Mouse (Mus musculus) heart, postnatal 0 days (tissue): ENCODE results near the gene Otx2. TPM values are rescaled to one million over a fixed set of nuclear protein-coding genes. Genes with fewer than 3 reads are reported as not detected.
"Not testable (repeated sequence)": the region's sequence is repeated elsewhere in the genome, so short reads cannot be mapped to it uniquely, and the experiment has no call there.

Experiments used
- ATAC-seq: fragments of 200-750 bp; cut with Nextera tagmentation; 2 replicates; pipeline ENCODE4 v1.8.0; 2017; ENCODE audit warnings: low read depth, moderate number of reproducible peaks, moderate library complexity; ENCODE audit not compliant: insufficient read depth
- DNase-seq: peaks from one replicate; pipeline ENCODE4 v3.0.0-alpha.2; 2016; ENCODE audit warnings: low spot score
- H3K27ac ChIP-seq: fragments of 300-500 bp; sonication (generic); 2 replicates; pipeline ENCODE4 v1.5.1; 2014; ENCODE audit warnings: low read depth, mild to moderate bottlenecking
- H3K27me3 ChIP-seq: fragments of 300-500 bp; sonication (generic); 2 replicates; pipeline ENCODE4 v1.6.1; 2014; ENCODE audit warnings: low read length, mixed read lengths; ENCODE audit not compliant: control insufficient read depth, insufficient read depth
- H3K36me3 ChIP-seq: fragments of 300-500 bp; sonication (generic); replicated peaks from 2 replicates; pipeline ENCODE4 v1.6.1; 2014; ENCODE audit warnings: low read length, mixed read lengths; ENCODE audit not compliant: control insufficient read depth, insufficient read depth
- H3K4me1 ChIP-seq: fragments of 300-500 bp; sonication (generic); 2 replicates; pipeline ENCODE4 v1.6.1; 2014; ENCODE audit warnings: antibody characterized with exemption; ENCODE audit not compliant: control insufficient read depth, insufficient read depth
- H3K4me2 ChIP-seq: fragments of 300-500 bp; sonication (generic); 2 replicates; pipeline ENCODE4 v1.6.1; 2014; ENCODE audit warnings: low read depth, mild to moderate bottlenecking, low read length, moderate library complexity
- H3K4me3 ChIP-seq: fragments of 300-500 bp; sonication (generic); 2 replicates; pipeline ENCODE4 v1.5.1; 2014; ENCODE audit warnings: low read depth, low read length
- H3K9ac ChIP-seq: fragments of 300-500 bp; sonication (generic); replicated peaks from 2 replicates; pipeline ENCODE4 v1.6.1; 2014; ENCODE audit warnings: low read depth, low read length, mixed read lengths
- H3K9me3 ChIP-seq: fragments of 300-500 bp; sonication (generic); replicated peaks from 2 replicates; pipeline ENCODE4 v1.6.1; 2016; ENCODE audit warnings: low read length; ENCODE audit not compliant: control insufficient read depth
- CTCF ChIP-seq: IDR thresholded peaks from 2 replicates; pipeline ENCODE4 v1.5.1; 2016; ENCODE audit warnings: antibody characterized with exemption, control low read depth, low read depth
- EP300 ChIP-seq: IDR thresholded peaks from 2 replicates; pipeline ENCODE4 v1.6.1; 2016; ENCODE audit warnings: antibody characterized with exemption, low read depth
- WGBS: fragments of 180-500 bp; shearing (Covaris S2); extraction: QIAGEN DNeasy Blood & Tissue Kit; methylation state at CpG from one replicate; pipeline ENCODE4 v1.1.7; 2014; 5-methylcytosine and 5-hydroxymethylcytosine counted together
- polyA plus RNA-seq: library from polyadenylated mRNA; unstranded; fragments of >200 nt; fragmentation: Nextera tagmentation; extraction: Ambion mirVana; gene quantifications from 2 replicates; pipeline ENCODE4 v1.2.1, GENCODE M21; 2015
- total RNA-seq: library from RNA; depleted of rRNA; stranded (reverse); fragments of >200 nt; gene quantifications from 2 replicates; pipeline ENCODE4 v1.2.3, GENCODE M21; 2014; ENCODE audit warnings: low replicate concordance; rRNA removed

The Otx2 gene
- total and polyA plus RNA-seq, 2 experiments from 2014 or later = not detected

DNA sequence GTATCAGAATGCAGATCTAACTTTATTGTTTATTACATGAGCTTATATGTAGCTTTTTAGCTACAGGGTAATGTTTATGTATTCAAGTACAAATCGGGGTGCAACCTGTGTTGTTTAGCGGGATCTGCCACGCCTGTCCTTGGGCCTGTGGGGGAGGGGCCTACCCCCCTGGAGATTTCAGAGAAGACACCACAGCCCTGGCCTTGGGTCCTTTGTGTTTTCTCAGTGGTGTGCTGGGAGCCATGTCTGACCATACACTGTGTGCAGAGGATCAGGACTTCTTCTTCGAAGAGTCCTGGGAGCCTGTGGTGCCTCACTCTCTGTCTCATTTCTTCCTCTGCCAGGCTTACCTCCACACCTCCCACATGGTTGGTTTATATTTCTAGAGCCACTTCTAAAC lies 47.3 kb downstream of the Otx2 start:
- Histone ChIP-seq H3K4me3 (no peak overlapping the region), H3K4me2 (no peak overlapping the region), H3K27me3 (no peaks in the 10 kb centered on the region), H3K9ac (no peak overlapping the region), H3K4me1 (peaks cover 13% of the 10 kb centered on the region; the same call in 1 of the 2 replicates), H3K27ac (no peak overlapping the region), H3K36me3 (no peaks in the 10 kb centered on the region), H3K9me3 (no peaks in the 10 kb centered on the region)
- 72% methylated on average over 4 of the region's 4 CpGs for WGBS
- ATAC-seq (no peak), DNase-seq (no peak)
- TF ChIP-seq EP300 = no peak
- no peak for TF ChIP-seq CTCF

DNA sequence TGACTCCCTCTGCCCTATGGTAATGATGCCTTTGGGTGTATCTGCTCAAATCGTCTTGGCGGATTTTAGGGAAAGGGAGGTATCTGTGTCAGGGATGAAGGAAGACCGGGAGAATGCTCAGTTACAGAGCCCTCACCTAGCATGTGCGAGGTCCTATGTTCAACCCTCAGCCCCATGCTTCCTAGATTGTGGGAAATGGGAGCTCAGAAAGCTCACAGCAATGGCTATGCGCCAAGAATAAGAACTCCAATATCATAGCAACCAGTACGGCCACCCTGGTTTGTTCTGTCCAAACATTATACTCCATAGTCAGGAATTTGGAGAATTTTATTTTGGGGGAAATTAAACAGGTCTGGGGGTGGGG lies 48.3 kb downstream of the Otx2 start:
- WGBS = 56% methylated on average over 6 of the region's 6 CpGs
- TF ChIP-seq CTCF = no peak
- no peak for TF ChIP-seq EP300

DNA sequence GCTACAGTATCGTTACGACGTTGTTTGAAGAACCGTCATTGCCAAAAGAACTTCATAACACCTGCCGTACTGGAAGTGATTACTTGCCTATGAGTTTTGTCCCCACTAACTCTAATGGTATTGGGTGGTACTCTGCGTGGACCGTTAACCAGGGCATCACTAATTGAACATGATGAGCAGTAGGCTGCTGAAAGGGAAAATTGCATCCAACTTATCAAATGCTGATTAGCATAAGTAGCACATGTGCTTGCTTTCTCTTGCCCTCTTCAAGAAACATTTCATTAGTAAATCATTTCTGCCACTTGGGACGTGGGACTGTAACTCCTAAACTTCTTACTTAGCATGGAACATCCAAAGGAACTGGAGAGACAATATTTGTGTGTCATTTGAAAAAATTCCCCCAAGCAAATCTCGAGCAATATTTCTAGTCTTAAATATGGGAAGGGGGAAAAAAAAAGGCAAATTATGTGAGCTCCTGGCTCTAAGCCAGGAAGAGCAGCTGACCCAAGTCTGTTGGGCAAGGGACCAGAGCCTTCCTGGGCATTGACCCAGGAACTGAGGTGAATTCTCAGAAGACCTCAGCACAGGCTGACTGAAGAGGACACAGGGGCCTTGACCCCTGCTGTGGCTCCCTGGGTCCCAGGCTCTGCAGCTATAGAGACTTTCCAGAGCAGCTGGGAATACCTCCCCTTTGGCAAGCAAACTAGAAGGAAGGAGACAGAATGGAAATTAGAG lies 48.9 kb downstream of the Otx2 start:
- H3K36me3 ChIP-seq = no peaks in the 10 kb centered on the region
- no peak overlapping the region for H3K4me3 ChIP-seq
- TF ChIP-seq EP300 = no peak
- no peak for TF ChIP-seq CTCF
- peaks cover 13% of the 10 kb centered on the region; the same call in 1 of the 2 replicates for H3K4me1 ChIP-seq
- no peaks in the 10 kb centered on the region for H3K9me3 ChIP-seq
- 70% methylated on average over 9 of the region's 9 CpGs for WGBS
- DNase-seq (peak; percentile 6), ATAC-seq (peak; percentile 64; the same call in 1 of the 2 replicates)
- no peaks in the 10 kb centered on the region for H3K27me3 ChIP-seq
- H3K27ac ChIP-seq = no peak overlapping the region
- H3K4me2 ChIP-seq = no peak overlapping the region
- H3K9ac ChIP-seq = no peak overlapping the region

More for the DNA sequence above, 48.3 kb downstream of the Otx2 start:
- no peak for ATAC-seq
- no peaks in the 10 kb centered on the region for H3K27me3 ChIP-seq
- no peaks in the 10 kb centered on the region for H3K9me3 ChIP-seq
- H3K4me3 ChIP-seq = no peak overlapping the region
- H3K36me3 ChIP-seq = no peaks in the 10 kb centered on the region
- no peak overlapping the region for H3K4me2 ChIP-seq
- DNase-seq = no peak
- no peak overlapping the region for H3K27ac ChIP-seq
- H3K9ac ChIP-seq = no peak overlapping the region
- peaks cover 13% of the 10 kb centered on the region; the same call in 1 of the 2 replicates for H3K4me1 ChIP-seq

DNA sequence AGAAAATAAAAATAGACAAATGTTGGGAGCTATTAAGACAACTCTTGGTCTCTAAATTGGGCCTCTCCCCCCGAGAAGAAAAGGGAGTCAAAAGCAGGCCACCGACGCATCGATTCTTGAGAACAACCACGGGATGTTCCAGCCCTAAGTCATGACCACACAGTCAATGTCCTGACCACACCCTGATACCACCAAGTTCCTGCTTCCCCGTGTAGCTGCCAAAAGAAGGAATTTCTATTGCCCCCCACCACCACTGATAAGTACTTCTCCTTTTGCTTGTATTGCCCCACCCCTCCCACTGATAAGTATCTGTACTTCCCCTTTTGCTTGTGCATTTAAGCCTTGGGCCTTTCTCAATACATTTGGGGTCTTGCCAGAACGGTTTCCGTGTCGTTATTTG lies 50.9 kb downstream of the Otx2 start:
- not testable (repeated sequence) for H3K36me3 ChIP-seq, H3K4me2 ChIP-seq, H3K4me3 ChIP-seq, H3K27ac ChIP-seq, ATAC-seq, H3K27me3 ChIP-seq, DNase-seq, H3K9me3 ChIP-seq, H3K9ac ChIP-seq
- H3K4me1 ChIP-seq = peaks cover 13% of the 10 kb centered on the region; the same call in 1 of the 2 replicates
- 72% methylated on average over 9 of the region's 9 CpGs for WGBS

DNA sequence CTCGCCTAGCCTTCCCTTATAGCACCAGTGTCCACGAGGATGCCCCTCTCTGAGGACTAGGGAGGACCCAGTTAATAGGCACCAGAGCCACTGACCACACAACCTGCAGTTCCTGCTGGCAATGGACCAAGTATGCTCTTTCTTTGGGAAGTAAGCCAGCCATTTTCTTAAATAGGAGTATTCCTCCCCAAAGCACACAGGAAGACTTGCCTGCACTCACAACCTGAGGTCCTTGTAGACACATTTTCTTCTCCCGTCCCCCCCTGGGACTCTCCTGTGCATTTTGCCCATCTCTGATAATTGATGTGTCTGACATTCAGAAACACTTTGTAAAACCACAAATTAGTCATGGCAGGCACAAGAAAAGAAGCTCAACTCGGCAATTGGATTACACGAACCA lies 57.3 kb downstream of the Otx2 start:
- no peaks in the 10 kb centered on the region for H3K9me3 ChIP-seq
- H3K27ac ChIP-seq = no peak overlapping the region
- WGBS = 72% methylated on average over 5 of the region's 5 CpGs
- ATAC-seq = no peak
- H3K36me3 ChIP-seq = no peaks in the 10 kb centered on the region
- TF ChIP-seq CTCF (no peak), EP300 (no peak)
- no peak overlapping the region for H3K9ac ChIP-seq
- no peak overlapping the region for H3K4me3 ChIP-seq
- H3K4me2 ChIP-seq = no peak overlapping the region
- H3K4me1 ChIP-seq = no peaks in the 10 kb centered on the region
- DNase-seq = no peak
- H3K27me3 ChIP-seq = no peaks in the 10 kb centered on the region

DNA sequence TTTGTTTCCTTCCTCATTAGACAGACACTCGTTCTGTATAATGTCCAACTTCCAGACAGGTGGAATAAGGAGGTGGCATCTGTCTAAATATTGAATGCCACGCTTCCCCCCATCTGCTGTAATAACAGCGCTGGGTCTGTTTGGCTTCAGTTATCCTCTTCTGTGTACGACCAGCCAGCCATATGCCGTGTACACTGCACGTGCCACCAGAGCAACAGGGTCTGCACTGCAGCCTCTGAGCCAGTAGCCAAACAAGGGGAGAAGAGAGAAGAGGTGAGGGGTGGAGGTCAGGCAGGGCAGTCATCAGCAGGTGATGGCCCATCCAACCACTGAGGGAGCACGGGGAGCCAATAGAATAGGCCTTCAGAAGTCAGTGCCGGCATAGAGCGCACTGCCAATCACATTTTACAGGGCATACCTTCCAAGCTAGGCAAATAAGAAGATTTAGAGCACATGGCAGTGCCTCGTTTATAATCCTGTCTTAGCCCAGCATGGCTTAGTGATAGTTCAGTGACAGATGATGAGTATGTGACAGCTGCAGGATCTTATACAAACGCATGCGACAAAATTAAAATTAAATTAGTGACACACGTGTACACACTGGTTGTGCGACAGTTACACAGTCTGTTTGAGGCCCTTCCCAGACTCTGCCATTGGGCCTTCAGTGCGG lies 64.8 kb downstream of the Otx2 start:
- Histone ChIP-seq H3K9ac (no peak overlapping the region), H3K4me2 (no peak overlapping the region), H3K36me3 (no peaks in the 10 kb centered on the region), H3K27me3 (no peaks in the 10 kb centered on the region), H3K4me1 (no peaks in the 10 kb centered on the region), H3K4me3 (no peak overlapping the region), H3K27ac (no peak overlapping the region), H3K9me3 (no peaks in the 10 kb centered on the region)
- ATAC-seq (no peak), DNase-seq (no peak)
- TF ChIP-seq CTCF (no peak), EP300 (no peak)
- 80% methylated on average over 14 of the region's 15 CpGs for WGBS

Other genes with a start within 250 kb of the Otx2 start
- gene Tmem260, start 227.7 kb downstream of the Otx2 start, total RNA-seq = 8.6 and 8.7 TPM in 2 replicates
- 6.0 TPM in 2 replicates for gene Tmem260, start 227.7 kb downstream of the Otx2 start, polyA plus RNA-seq